Mouse (Mus musculus): Measurements from ENCODE around the gene Epha7.

- TF ChIP-seq GATA1 (IDR thresholded peaks at IDR 0.05; ENCODE audit: low read length) (no peak), TAL1 (IDR thresholded peaks at IDR 0.05; ENCODE audit: low read length) (no peak)
Measured at GRCm38 (mm10) chr4:28899373-28899772, 86.4 kb downstream of the Epha7 start.
